Mouse (Mus musculus): Measurements from ENCODE around the gene Tlcd2. TPM values are rescaled to one million over a fixed set of nuclear protein-coding genes. Genes with fewer than 3 reads are reported as not detected.

The Tlcd2 gene
- polyA plus RNA-seq, 1 experiment from 2014 or later: 2.5 TPM

- H3K9me3 ChIP-seq: no peaks in the 10 kb centered on the region
- H3K4me3 ChIP-seq (replicated peaks): no peak overlapping the region
- peaks cover 7% of the 10 kb centered on the region; the same call in 1 of the 2 replicates for H3K36me3 ChIP-seq
- no peak overlapping the region for H3K4me2 ChIP-seq (replicated peaks)
- 82% methylated on average over 3 of the region's 3 CpGs for WGBS
- H3K27me3 ChIP-seq: peaks cover 7% of the 10 kb centered on the region; the same call in 1 of the 2 replicates
- H3K4me1 ChIP-seq (replicated peaks): peaks cover 8% of the 10 kb centered on the region
- no peak overlapping the region for H3K9ac ChIP-seq (replicated peaks)
- H3K27ac ChIP-seq: no peak overlapping the region
- no peak for ATAC-seq
These were observed 9.2 kb downstream of the Tlcd2 start for GRCm38 (mm10) chr11:75470675-75471074.

DNA sequence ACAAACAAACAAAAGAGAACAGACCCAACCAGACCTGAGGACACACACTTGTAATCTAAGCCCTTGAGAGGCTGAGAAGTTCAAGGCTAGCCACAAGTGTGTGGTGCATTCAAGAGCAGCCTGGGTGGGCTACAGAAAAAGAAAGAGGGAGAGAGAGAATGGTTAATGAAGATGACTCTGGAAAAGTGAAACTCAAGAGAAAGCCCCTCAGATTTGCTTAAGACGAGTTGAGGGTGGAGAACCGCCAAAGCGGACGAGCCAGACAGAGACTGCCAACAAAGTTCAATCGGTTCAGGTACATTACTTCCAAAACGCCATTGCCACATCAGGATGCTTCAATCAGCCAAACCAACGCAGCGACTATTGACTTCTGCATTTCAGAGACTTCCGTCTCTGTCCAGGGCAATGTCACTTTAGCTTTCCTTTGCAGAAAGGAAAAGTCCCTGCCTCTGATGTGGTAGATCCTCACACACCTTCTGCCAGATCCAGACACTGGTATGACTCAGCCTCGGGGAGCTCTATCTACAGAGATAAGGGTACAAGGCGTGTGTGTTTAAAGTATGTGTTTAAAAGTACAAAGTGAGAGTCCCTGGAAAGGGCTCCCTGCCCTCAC, 11.1 kb downstream of the Tlcd2 start:
- no peaks in the 10 kb centered on the region for H3K9me3 ChIP-seq
- WGBS: 82% methylated on average over 11 of the region's 11 CpGs
- H3K4me2 ChIP-seq (replicated peaks): no peak overlapping the region
- peaks cover 4% of the 10 kb centered on the region; the same call in 1 of the 2 replicates for H3K27me3 ChIP-seq
- H3K4me1 ChIP-seq (replicated peaks): peaks cover 6% of the 10 kb centered on the region
- ATAC-seq: no peak
- no peak overlapping the region for H3K9ac ChIP-seq (replicated peaks)
- no peak overlapping the region for H3K27ac ChIP-seq
- no peaks in the 10 kb centered on the region for H3K36me3 ChIP-seq
- H3K4me3 ChIP-seq (replicated peaks): no peak overlapping the region

- H3K27ac ChIP-seq: no peak overlapping the region
- 63% methylated on average over 7 of the region's 7 CpGs for WGBS
These were observed 11.9 kb downstream of the Tlcd2 start for GRCm38 (mm10) chr11:75473376-75473775.

DNA sequence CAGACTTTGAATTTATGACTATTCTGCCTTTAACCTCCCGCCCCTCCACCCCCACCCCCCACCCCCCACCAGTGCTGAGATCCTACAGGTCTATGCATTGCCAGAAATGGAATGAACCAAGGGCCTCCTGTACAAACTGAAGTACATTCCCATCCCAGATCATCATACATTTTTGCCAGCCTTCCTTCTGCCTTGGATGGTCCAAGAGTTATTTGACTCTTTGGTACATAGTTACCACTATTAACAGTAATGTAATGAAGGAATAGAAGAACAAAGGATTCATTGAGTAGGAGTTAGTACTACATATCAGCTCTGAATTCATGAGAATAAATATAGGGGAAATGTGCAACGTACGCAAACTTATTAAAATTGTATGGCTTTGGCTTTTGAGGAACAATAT, 24.7 kb downstream of the Tlcd2 start:
- H3K4me1 ChIP-seq (replicated peaks): peaks cover 18% of the 10 kb centered on the region
- 26% methylated on average over 3 of the region's 3 CpGs for WGBS
- H3K9ac ChIP-seq (replicated peaks): no peak overlapping the region
- ATAC-seq: peak; percentile 51
- peak overlapping the region; percentile 100 for H3K4me3 ChIP-seq (replicated peaks)
- peaks cover 10% of the 10 kb centered on the region; the same call in 1 of the 2 replicates for H3K27me3 ChIP-seq
- no peaks in the 10 kb centered on the region for H3K9me3 ChIP-seq
- peaks cover 23% of the 10 kb centered on the region for H3K36me3 ChIP-seq
- peak overlapping the region; percentile 36 for H3K4me2 ChIP-seq (replicated peaks)
- H3K27ac ChIP-seq: no peak overlapping the region; the same call in 1 of the 2 replicates

More at GRCm38 (mm10) chr11:75473376-75473775, 11.9 kb downstream of the Tlcd2 start:
- Histone ChIP-seq H3K9ac (replicated peaks) (no peak overlapping the region), H3K4me2 (replicated peaks) (no peak overlapping the region), H3K27me3 (0 out of 2 replicates have a peak, but pooled peaks cover 3% of the 10 kb centered on the region), H3K4me3 (replicated peaks) (no peak overlapping the region), H3K36me3 (no peaks in the 10 kb centered on the region), H3K4me1 (replicated peaks) (no peaks in the 10 kb centered on the region), H3K9me3 (no peaks in the 10 kb centered on the region)
- no peak for ATAC-seq

DNA sequence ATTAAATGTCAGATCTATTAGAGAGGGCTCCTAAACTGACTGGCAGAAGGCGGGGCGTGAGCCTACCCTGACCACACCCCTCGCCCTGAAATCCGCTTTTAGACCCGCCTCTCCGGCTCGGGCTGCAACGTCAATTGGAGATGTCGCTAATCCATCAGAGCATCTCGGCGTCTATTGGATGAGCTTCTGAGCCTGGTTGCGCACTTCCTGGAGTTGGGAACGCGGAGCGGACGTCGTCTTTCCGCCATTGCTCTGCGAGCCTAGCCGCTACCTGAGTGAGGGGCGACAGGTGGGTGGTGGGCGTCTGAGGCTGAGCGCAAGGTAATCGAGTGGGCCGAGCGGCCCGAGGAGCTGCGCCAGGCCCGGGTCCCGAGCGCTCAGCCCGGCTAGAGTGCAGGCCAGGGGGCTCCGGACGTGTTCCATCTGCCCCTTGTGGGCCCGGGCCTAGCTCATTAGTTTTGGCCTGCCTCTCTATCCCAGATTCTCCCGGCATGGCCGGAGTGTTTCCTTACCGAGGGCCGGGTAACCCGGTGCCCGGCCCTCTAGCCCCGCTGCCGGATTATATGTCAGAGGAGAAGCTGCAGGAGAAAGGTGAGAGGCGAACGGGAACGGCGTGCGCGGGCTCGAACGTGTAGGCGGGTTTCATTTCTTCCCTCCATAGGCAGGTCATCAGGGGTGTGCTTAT, 25.2 kb downstream of the Tlcd2 start, which contains the start of gene Prpf8:
Gene Prpf8, plus strand, starts transcription at position 216 of the 685 bp plus-strand sequence.
- peaks cover 28% of the 10 kb centered on the region for H3K36me3 ChIP-seq
- peak within 1 kb of the TSS; percentile 70 for H3K27ac ChIP-seq
- H3K4me2 ChIP-seq (replicated peaks): peak within 1 kb of the TSS; percentile 99
- H3K9me3 ChIP-seq: no peaks in the 10 kb centered on the region
- peak; percentile 100 for ATAC-seq
- H3K27me3 ChIP-seq: peaks cover 10% of the 10 kb centered on the region; the same call in 1 of the 2 replicates
- peak within 1 kb of the TSS; percentile 99 for H3K9ac ChIP-seq (replicated peaks)
- peak within 1 kb of the TSS; percentile 100 for H3K4me3 ChIP-seq (replicated peaks)
- WGBS: under 1% methylated on average over 49 of the region's 52 CpGs
- H3K4me1 ChIP-seq (replicated peaks): peaks cover 18% of the 10 kb centered on the region

GRCm38 (mm10) chr11:75487496-75487895, 26.0 kb downstream of the Tlcd2 start:
- ATAC-seq: no peak
- H3K27me3 ChIP-seq: peaks cover 10% of the 10 kb centered on the region; the same call in 1 of the 2 replicates
- 46% methylated on average over 6 of the region's 6 CpGs for WGBS

DNA sequence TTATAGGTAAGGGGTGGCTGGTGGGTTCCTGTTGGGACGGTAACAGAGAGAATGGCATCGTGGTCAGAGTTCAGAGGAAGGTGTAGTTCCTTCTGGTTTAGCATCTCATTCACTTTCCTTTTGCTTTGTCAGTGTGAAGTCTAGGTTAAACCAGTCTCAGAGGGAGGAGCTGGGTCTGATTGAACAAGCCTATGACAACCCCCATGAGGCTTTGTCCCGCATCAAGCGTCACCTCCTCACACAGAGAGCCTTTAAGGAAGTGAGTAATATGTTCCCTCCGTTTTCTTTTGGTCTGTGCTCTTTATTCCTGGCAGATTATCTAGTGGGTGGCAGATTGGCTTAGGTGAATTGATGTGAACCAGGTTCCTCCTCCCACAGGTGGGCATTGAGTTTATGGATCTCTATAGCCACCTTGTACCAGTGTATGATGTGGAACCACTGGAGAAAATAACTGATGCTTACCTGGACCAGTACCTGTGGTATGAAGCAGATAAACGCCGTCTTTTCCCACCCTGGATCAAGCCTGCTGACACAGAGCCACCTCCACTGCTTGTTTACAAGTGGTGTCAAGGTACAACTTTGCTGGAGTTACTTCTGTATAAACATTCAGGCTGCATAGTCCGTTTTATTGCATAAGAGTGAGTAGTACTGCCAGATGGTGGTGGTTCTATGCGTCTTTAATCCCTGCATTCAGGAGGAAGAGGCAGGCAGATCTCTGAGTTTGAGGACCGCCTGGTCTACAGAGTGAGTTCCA, 33.0 kb downstream of the Tlcd2 start:
- ATAC-seq: no peak
- H3K36me3 ChIP-seq: peaks cover 99% of the 10 kb centered on the region
- no peaks in the 10 kb centered on the region for H3K9me3 ChIP-seq
- no peaks in the 10 kb centered on the region for H3K27me3 ChIP-seq
- no peaks in the 10 kb centered on the region for H3K4me1 ChIP-seq (replicated peaks)
- H3K4me2 ChIP-seq (replicated peaks): no peak overlapping the region
- H3K27ac ChIP-seq: no peak overlapping the region
- no peak overlapping the region for H3K4me3 ChIP-seq (replicated peaks)
- H3K9ac ChIP-seq (replicated peaks): no peak overlapping the region
- 94% methylated on average over 10 of the region's 10 CpGs for WGBS

More at GRCm38 (mm10) chr11:75487496-75487895, 26.0 kb downstream of the Tlcd2 start:
- Histone ChIP-seq H3K9me3 (no peaks in the 10 kb centered on the region), H3K4me2 (replicated peaks) (peak overlapping the region; percentile 99), H3K9ac (replicated peaks) (peak overlapping the region; percentile 99), H3K36me3 (peaks cover 36% of the 10 kb centered on the region), H3K4me1 (replicated peaks) (peaks cover 18% of the 10 kb centered on the region), H3K4me3 (replicated peaks) (peak overlapping the region; percentile 100), H3K27ac (no peak overlapping the region)

DNA sequence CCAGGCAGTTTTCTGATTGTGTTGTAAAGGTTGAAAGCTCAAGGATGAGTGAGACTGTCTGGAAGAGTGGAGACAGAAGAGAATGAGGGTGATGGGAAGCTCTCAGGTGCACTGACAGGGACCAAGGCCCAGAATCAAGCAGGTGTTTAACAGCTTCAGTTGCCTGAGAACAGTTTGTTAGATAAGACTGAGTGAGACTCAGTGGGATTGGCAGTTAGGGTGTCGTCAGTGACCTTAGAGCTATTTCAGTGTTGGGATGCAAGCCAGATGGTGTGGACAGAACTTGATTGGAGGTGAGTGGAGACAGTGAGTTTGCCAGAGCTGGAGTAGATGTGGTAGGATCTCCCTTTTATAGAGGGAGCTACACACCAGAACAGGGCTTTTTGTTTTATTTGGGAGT, 36.6 kb downstream of the Tlcd2 start:
- ATAC-seq: no peak
- Histone ChIP-seq H3K4me3 (replicated peaks) (no peak overlapping the region), H3K9me3 (no peaks in the 10 kb centered on the region), H3K27me3 (no peaks in the 10 kb centered on the region), H3K4me2 (replicated peaks) (no peak overlapping the region), H3K4me1 (replicated peaks) (no peaks in the 10 kb centered on the region), H3K36me3 (peaks cover 99% of the 10 kb centered on the region), H3K9ac (replicated peaks) (no peak overlapping the region), H3K27ac (no peak overlapping the region)
- 94% methylated on average over 1 of the region's 1 CpGs for WGBS

GRCm38 (mm10) chr11:75508162-75508561, 46.6 kb downstream of the Tlcd2 start:
- Histone ChIP-seq H3K4me1 (replicated peaks) (peaks cover 17% of the 10 kb centered on the region), H3K4me3 (replicated peaks) (no peak overlapping the region), H3K9ac (replicated peaks) (no peak overlapping the region), H3K27ac (no peak overlapping the region), H3K9me3 (no peaks in the 10 kb centered on the region), H3K36me3 (peaks cover 73% of the 10 kb centered on the region), H3K4me2 (replicated peaks) (no peak overlapping the region), H3K27me3 (no peaks in the 10 kb centered on the region)
- WGBS: 97% methylated on average over 4 of the region's 4 CpGs
- no peak for ATAC-seq

GRCm38 (mm10) chr11:75508904-75509303, 47.4 kb downstream of the Tlcd2 start:
- H3K4me2 ChIP-seq (replicated peaks): no peak overlapping the region
- no peak overlapping the region for H3K4me3 ChIP-seq (replicated peaks)
- peaks cover 66% of the 10 kb centered on the region for H3K36me3 ChIP-seq
- no peak overlapping the region for H3K27ac ChIP-seq
- H3K9me3 ChIP-seq: no peaks in the 10 kb centered on the region
- 91% methylated on average over 8 of the region's 8 CpGs for WGBS
- no peaks in the 10 kb centered on the region for H3K27me3 ChIP-seq
- ATAC-seq: no peak
- peaks cover 17% of the 10 kb centered on the region for H3K4me1 ChIP-seq (replicated peaks)
- H3K9ac ChIP-seq (replicated peaks): no peak overlapping the region

- Histone ChIP-seq H3K9me3 (no peaks in the 10 kb centered on the region), H3K36me3 (peaks cover 55% of the 10 kb centered on the region), H3K27ac (peak within 1 kb of the TSS; percentile 59), H3K4me3 (replicated peaks) (peak within 1 kb of the TSS; percentile 51), H3K4me1 (replicated peaks) (peaks cover 17% of the 10 kb centered on the region), H3K27me3 (no peaks in the 10 kb centered on the region), H3K4me2 (replicated peaks) (peak within 1 kb of the TSS; percentile 70), H3K9ac (replicated peaks) (peak within 1 kb of the TSS; percentile 60)
- 3% methylated on average over 43 of the region's 43 CpGs for WGBS
- ATAC-seq: peak; percentile 81
These were observed 48.5 kb downstream of the Tlcd2 start, which contains the start of gene Rilp for GRCm38 (mm10) chr11:75509741-75510626. Gene Rilp (plus strand): TSS chr11:75510094.
